Mouse (Mus musculus) neural tube, embryonic 14.5 days (tissue): Measurements from ENCODE around the gene H2al1j. TPM values are rescaled to one million over a fixed set of nuclear protein-coding genes. Genes with fewer than 3 reads are reported as not detected.

Source experiments
- ATAC-seq: fragments of 200-750 bp; cut with Nextera tagmentation; 2 replicates; pipeline ENCODE4 v1.8.0; 2017; ENCODE audit warnings: low read depth, mild to moderate bottlenecking, moderate TSS enrichment, moderate library complexity
- H3K27ac ChIP-seq: fragments of 300-500 bp; sonication (generic); 2 replicates; pipeline ENCODE4 v1.5.1; 2014; ENCODE audit warnings: low read depth, mild to moderate bottlenecking, control low read depth, low read length, moderate library complexity, mixed read lengths
- H3K27me3 ChIP-seq: fragments of 300-500 bp; sonication (generic); 2 replicates; pipeline ENCODE4 v1.6.1; 2014; ENCODE audit warnings: low read length; ENCODE audit not compliant: control insufficient read depth, insufficient read depth
- H3K36me3 ChIP-seq: fragments of 300-500 bp; sonication (generic); 2 replicates; pipeline ENCODE4 v1.6.1; 2014; ENCODE audit warnings: low read length, mixed read lengths; ENCODE audit not compliant: control insufficient read depth, insufficient read depth
- H3K4me1 ChIP-seq: fragments of 300-500 bp; sonication (generic); 2 replicates; pipeline ENCODE4 v1.6.1; 2014; ENCODE audit warnings: low read length; ENCODE audit not compliant: control insufficient read depth, insufficient read depth
- H3K4me2 ChIP-seq: fragments of 300-500 bp; sonication (generic); 2 replicates; pipeline ENCODE4 v1.6.1; 2014; ENCODE audit warnings: mild to moderate bottlenecking, low read depth, low read length, control low read depth
- H3K4me3 ChIP-seq: fragments of 300-500 bp; sonication (generic); 2 replicates; pipeline ENCODE4 v1.5.1; 2014; ENCODE audit warnings: low read depth, low read length, control low read depth, mixed read lengths
- H3K9ac ChIP-seq: fragments of 300-500 bp; sonication (generic); replicated peaks from 2 replicates; pipeline ENCODE4 v1.6.1; 2014; ENCODE audit warnings: low read depth, mild to moderate bottlenecking, control low read depth, low read length, mixed read lengths
- H3K9me3 ChIP-seq: fragments of 300-500 bp; sonication (generic); 2 replicates; pipeline ENCODE4 v1.6.1; 2016; ENCODE audit warnings: low read length; ENCODE audit not compliant: control insufficient read depth
- WGBS: fragments of 180-500 bp; shearing (Covaris S2); extraction: QIAGEN DNeasy Blood & Tissue Kit; methylation state at CpG from one replicate; pipeline ENCODE4 v1.1.7; 2014; 5-methylcytosine and 5-hydroxymethylcytosine counted together
- polyA plus RNA-seq: library from polyadenylated mRNA; unstranded; fragments of >200 nt; fragmentation: Nextera tagmentation; extraction: Ambion mirVana; gene quantifications from 2 replicates; pipeline ENCODE4 v1.2.1, GENCODE M21; 2014

The H2al1j gene
- polyA plus RNA-seq, 1 experiment from 2014 or later = not detected

GRCm38 (mm10) chrX:11365151-11365550 lies 37.5 kb downstream of the H2al1j start:
- no peak overlapping the region for H3K4me3 ChIP-seq
- H3K36me3 ChIP-seq = no peaks in the 10 kb centered on the region
- ATAC-seq = no peak
- no peak overlapping the region for H3K4me2 ChIP-seq
- no peak overlapping the region for H3K27ac ChIP-seq
- no peaks in the 10 kb centered on the region for H3K4me1 ChIP-seq
- no peak overlapping the region for H3K9ac ChIP-seq
- 41% methylated on average over 12 of the region's 12 CpGs for WGBS
- H3K27me3 ChIP-seq = no peaks in the 10 kb centered on the region
- H3K9me3 ChIP-seq = no peaks in the 10 kb centered on the region

Other genes with a start within 250 kb of the H2al1j start
- gene H2al1a, start 28.6 kb upstream of the H2al1j start, polyA plus RNA-seq = not detected in 2 replicates
- gene H2al1b, start 25.4 kb upstream of the H2al1j start, polyA plus RNA-seq = not detected in 2 replicates
- not detected in 2 replicates for gene H2al1c, start 22.2 kb upstream of the H2al1j start, polyA plus RNA-seq
- gene H2al1d, start 19.0 kb upstream of the H2al1j start, polyA plus RNA-seq = not detected in 2 replicates
- gene H2al1e, start 15.9 kb upstream of the H2al1j start, polyA plus RNA-seq = not detected in 2 replicates
- gene H2al1f, start 12.7 kb upstream of the H2al1j start, polyA plus RNA-seq = not detected in 2 replicates
- not detected in 2 replicates for gene H2al1g, start 9.6 kb upstream of the H2al1j start, polyA plus RNA-seq
- gene H2al1h, start 6.3 kb upstream of the H2al1j start, polyA plus RNA-seq = not detected in 2 replicates
- not detected in 2 replicates for gene H2al1i, start 3.2 kb upstream of the H2al1j start, polyA plus RNA-seq